Mouse (Mus musculus): ENCODE measurements at regions not wholly inside any gene's neighbourhood (a gene's known extent, or its start where the extent isn't known, plus 50 kb on each side); places are given as distances from the start of the nearest gene placed in this dataset.

DNA sequence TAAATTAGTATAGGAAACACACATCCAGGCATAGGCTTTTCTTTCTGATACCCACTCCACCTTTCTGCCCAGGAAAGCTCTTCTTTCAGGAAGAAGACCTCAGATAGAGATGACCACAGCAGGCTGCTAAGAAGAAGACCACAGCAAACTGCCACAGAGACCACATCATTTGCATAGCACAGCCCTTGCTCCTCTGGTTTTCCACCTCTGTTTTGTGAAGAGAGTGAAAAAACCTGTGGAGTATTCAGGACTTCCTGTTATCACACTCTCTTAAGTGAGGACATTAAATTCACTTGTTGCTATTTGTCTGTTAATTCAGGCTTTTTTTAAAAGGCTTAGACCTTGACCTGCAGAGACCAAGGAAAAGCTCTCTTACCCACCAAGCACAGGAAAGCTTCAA lies 294.7 kb upstream of the Rnaseh2b start:
- TF ChIP-seq CTCF (IDR thresholded peaks at IDR 0.05; ENCODE audit: borderline replicate concordance, control insufficient read depth, extremely low read depth, insufficient read depth, low read length, poor library complexity) (no peak), POLR2A (IDR thresholded peaks at IDR 0.05; ENCODE audit: control insufficient read depth, extremely low read depth, insufficient read depth, low read length, poor library complexity) (no peak)

All from thymus, adult 2 months (tissue).